Mouse (Mus musculus): ENCODE data around the gene Olfr1254. TPM values are rescaled to one million over a fixed set of nuclear protein-coding genes. Genes with fewer than 3 reads are reported as not detected.

Olfr1254 gene
- polyA plus RNA-seq (2017; shearing (Covaris generic)): not detected

DNA sequence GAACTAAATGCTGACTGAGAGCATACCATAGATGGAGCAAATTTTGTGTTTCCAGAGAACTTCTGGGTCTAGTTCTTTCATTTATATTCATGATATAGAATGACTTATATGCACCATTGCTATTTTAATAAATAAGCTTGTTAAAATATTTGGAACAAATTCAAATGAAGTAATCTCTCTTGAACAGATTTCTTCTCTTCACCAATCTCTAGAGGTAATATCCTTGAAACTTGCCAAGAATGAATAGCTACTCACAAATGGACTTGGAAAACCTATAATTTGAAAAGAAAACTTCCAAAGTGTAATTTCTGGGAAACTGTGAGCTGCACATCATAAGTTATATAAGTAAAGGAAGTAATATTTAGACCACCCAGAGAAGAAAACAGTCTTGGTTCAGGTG lies at the start of gene Olfr1254:
Olfr1254 (minus strand) TSS at position 101 of the 400 bp plus-strand sequence.

DNA sequence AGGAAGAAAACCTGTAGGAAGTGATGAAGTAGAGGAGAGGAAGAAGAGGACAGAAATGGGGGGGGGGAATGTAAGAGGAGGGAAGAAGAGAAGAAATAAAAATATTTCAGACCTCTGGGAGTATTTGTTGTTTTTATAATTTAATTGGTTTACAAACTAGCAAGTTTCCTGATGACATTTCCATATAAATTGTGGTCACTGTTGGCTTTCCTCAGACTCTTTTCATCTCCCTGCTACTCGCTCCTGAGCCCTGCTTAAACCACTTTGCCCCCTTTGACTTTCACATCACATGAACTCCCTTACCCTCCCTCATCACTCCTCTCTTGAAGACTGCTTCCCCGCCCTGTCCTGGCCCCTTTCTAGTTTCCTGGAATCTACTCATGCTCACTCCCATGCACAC lies 48.0 kb upstream of the Olfr1254 start, which contains the start of gene Olfr1256:
Olfr1256 (minus strand) TSS at position 101 of the 400 bp plus-strand sequence.

DNA sequence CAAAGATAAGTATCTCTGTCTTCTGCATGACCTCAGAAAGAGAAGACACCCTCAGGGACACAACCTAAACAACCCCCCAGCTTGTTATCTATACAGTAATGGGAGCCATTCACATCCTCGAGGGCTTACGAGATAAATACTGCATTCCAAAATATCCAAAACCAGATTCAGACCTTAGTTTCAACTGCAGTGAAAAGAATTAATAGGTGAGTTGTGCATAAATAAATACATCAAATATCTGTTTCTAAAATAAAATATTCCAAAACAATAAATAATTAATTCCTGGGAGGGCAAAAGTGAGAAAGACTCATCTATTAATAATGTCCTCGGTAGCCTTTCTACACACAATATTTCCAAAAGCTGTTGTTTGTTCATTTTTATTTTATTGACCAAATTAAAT lies 18.3 kb upstream of the Olfr1254 start, which contains the start of gene Olfr1255:
Olfr1255 (plus strand) TSS at position 301 of the 400 bp plus-strand sequence.

DNA sequence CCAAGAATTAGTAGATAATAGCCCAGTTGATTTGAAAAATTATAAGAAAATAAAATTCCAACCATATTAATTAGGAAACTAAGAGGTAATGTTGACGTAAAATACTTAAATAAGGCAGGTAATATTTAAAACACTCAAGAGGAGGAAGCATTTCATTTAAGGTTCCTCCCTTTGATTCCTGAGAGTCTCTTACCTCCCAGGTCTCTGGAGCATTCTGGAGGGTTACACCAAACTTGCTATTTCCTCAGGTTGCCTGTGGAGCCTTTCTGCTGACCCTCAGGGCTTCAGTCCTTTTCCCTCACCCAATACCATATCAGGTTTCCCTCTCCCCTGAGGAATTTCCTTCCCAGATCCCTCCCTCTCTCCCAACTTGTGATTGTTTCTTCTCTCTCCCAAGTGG lies 36.4 kb downstream of the Olfr1254 start, which contains the start of gene Olfr1253:
Olfr1253 (minus strand) TSS at position 101 of the 400 bp plus-strand sequence.

Other genes with a start within 250 kb of the Olfr1254 start
- gene Olfr1245, start 215.2 kb downstream of the Olfr1254 start, polyA plus RNA-seq (2017; shearing (Covaris generic)): under 1 TPM; 0.14 to 0.33 TPM
- gene Olfr1246, start 200.5 kb downstream of the Olfr1254 start, polyA plus RNA-seq (2017; shearing (Covaris generic)): under 1 TPM in 1 of 2 experiments, not detected in 1; 0.88 TPM
- under 1 TPM; 0.11 to 0.39 TPM for gene Olfr1247, start 179.5 kb downstream of the Olfr1254 start, polyA plus RNA-seq (2017; shearing (Covaris generic))
- not detected for gene Olfr1248, start 175.4 kb downstream of the Olfr1254 start, polyA plus RNA-seq (2017; shearing (Covaris generic))
- not detected for gene Olfr1249, start 158.6 kb downstream of the Olfr1254 start, polyA plus RNA-seq (2017; shearing (Covaris generic))
- under 1 TPM in 1 of 2 experiments, not detected in 1; 0.09 TPM for gene Olfr1250, start 132.2 kb downstream of the Olfr1254 start, polyA plus RNA-seq (2017; shearing (Covaris generic))
- not detected for gene Olfr1251, start 121.7 kb downstream of the Olfr1254 start, polyA plus RNA-seq (2017; shearing (Covaris generic))
- gene Olfr1252, start 68.6 kb downstream of the Olfr1254 start, polyA plus RNA-seq (2017; shearing (Covaris generic)): not detected
- not detected for gene Olfr1253, start 36.5 kb downstream of the Olfr1254 start, polyA plus RNA-seq (2017; shearing (Covaris generic))
- gene Olfr1255, start 18.4 kb upstream of the Olfr1254 start, polyA plus RNA-seq (2017; shearing (Covaris generic)): not detected
- not detected for gene Olfr1256, start 47.9 kb upstream of the Olfr1254 start, polyA plus RNA-seq (2017; shearing (Covaris generic))
- under 1 TPM in 1 of 2 experiments, not detected in 1; 0.67 TPM for gene Olfr48, start 54.6 kb upstream of the Olfr1254 start, polyA plus RNA-seq (2017; shearing (Covaris generic))
- not detected for gene Olfr1257, start 84.8 kb upstream of the Olfr1254 start, polyA plus RNA-seq (2017; shearing (Covaris generic))
- gene Olfr1258, start 133.7 kb upstream of the Olfr1254 start, polyA plus RNA-seq (2017; shearing (Covaris generic)): under 1 TPM in 1 of 2 experiments, not detected in 1; 0.37 TPM
- under 1 TPM in 1 of 2 experiments, not detected in 1; 0.08 TPM for gene Olfr1259, start 155.0 kb upstream of the Olfr1254 start, polyA plus RNA-seq (2017; shearing (Covaris generic))
- gene Olfr1260, start 180.7 kb upstream of the Olfr1254 start, polyA plus RNA-seq (2017; shearing (Covaris generic)): not detected
- gene Olfr1261, start 197.6 kb upstream of the Olfr1254 start, polyA plus RNA-seq (2017; shearing (Covaris generic)): under 1 TPM in 1 of 2 experiments, not detected in 1; 0.38 TPM
- not detected for gene Olfr1262, start 206.5 kb upstream of the Olfr1254 start, polyA plus RNA-seq (2017; shearing (Covaris generic))
- gene Olfr1263, start 218.5 kb upstream of the Olfr1254 start, polyA plus RNA-seq (2017; shearing (Covaris generic)): under 1 TPM; 0.07 to 0.34 TPM
- under 1 TPM; 0.04 to 0.38 TPM for gene Olfr1264, start 232.0 kb upstream of the Olfr1254 start, polyA plus RNA-seq (2017; shearing (Covaris generic))
- gene Olfr1265, start 241.7 kb upstream of the Olfr1254 start, polyA plus RNA-seq (2017; shearing (Covaris generic)): under 1 TPM; 0.07 to 0.23 TPM